ENCODE assay signal across 8 mouse cellular contexts in the genomic region with DNA sequence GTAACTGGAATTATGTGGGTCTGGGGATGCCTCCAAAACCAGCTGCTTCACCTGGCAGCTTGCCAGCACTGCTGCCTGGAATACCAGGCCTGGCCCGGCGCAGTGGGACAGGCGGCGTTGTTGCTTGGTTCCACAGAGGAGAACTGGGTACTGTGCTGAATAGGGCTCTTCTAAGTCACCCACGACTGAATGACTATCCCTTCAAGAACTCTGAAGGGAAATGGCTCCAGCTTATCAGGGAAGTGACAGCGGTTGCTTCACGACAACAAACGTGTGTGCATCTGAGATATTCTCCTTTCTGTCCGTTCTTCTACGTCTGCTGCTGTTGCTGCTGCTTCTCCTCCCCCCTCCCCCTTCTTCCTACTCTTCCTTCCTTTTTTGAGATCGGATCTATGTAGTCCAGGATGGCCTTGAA. TPM values are rescaled to one million over a fixed set of nuclear protein-coding genes. Genes with fewer than 3 reads are reported as not detected.
A peak's percentile ranks its signal among the peaks of the same experiment; 100 is the strongest.
DNase-seq lines count a peak whose midpoint lies in the region; ATAC-seq and TF ChIP-seq lines count a peak whose summit lies in the region.

No protein-coding gene starts in this region.

- no peak overlapping the region for H3K27ac ChIP-seq in lung, embryonic 16.5 days (ENCODE audit: low read length)

- no peak for TF ChIP-seq CTCF in lung, adult 2 months (IDR thresholded peaks at IDR 0.05; ENCODE audit: insufficient read depth, low read length)

- TF ChIP-seq POLR2A in lung, adult 2 months (IDR thresholded peaks at IDR 0.05; ENCODE audit: borderline replicate concordance, extremely low read depth, low read depth, low read length): no peak

- H3K36me3 ChIP-seq in lung, embryonic 16.5 days (ENCODE audit: control insufficient read depth, insufficient read depth, low read length): peaks cover 29% of the 10 kb centered on the region

- 36% methylated on average over 11 of the region's 11 CpGs for WGBS in lung, embryonic 16.5 days
- 38% methylated on average over 11 of the region's 11 CpGs for WGBS in lung, adult 2 months

- H3K4me3 ChIP-seq in lung, embryonic 16.5 days (ENCODE audit: low read length): no peak overlapping the region
- H3K4me3 ChIP-seq in lung, adult 2 months (replicated peaks; ENCODE audit: extremely low read depth, low read depth, low read length): no peak overlapping the region

- H3K9ac ChIP-seq in lung, embryonic 16.5 days (ENCODE audit: low read length): 0 out of 2 replicates have a peak overlapping the region, but pooled peaks have one; percentile 1

- no peak overlapping the region for H3K4me2 ChIP-seq in lung, embryonic 16.5 days (ENCODE audit: low read depth, low read length)

- ATAC-seq in lung, embryonic 16.5 days (ENCODE audit: low read depth): peak; percentile 77

- DNase-seq in cerebellum, postnatal 14 days: peak; percentile 43 to 56
- DNase-seq in cerebellum, adult 11-12 months: no peak
- no peak for DNase-seq in lung, adult 2 months
- peak; percentile 74 for DNase-seq in c-Kit-positive CD71-positive TER-119-positive erythroid progenitor cells, embryonic 14.5 days (ENCODE audit: low spot score)
- DNase-seq in layer of hippocampus, postnatal 10 days (ENCODE audit: low spot score in 2 of 2): peak; percentile 70
- DNase-seq in skeletal muscle tissue, adult 2 months (ENCODE audit: low read depth, low spot score): peak; percentile 48
- DNase-seq in left cerebral cortex, adult 9 months (ENCODE audit: low spot score in 2 of 2): no peak

- no peaks in the 10 kb centered on the region for H3K27me3 ChIP-seq in lung, embryonic 16.5 days (ENCODE audit: control insufficient read depth, insufficient read depth, low read depth, low read length)

- H3K9me3 ChIP-seq in lung, embryonic 16.5 days (ENCODE audit: control insufficient read depth, low read length): no peaks in the 10 kb centered on the region

- no peaks in the 10 kb centered on the region; the same call in 1 of the 2 replicates for H3K4me1 ChIP-seq in lung, embryonic 16.5 days (replicated peaks; ENCODE audit: control insufficient read depth, insufficient read depth, low read length)
- no peaks in the 10 kb centered on the region for H3K4me1 ChIP-seq in lung, adult 2 months (ENCODE audit: control insufficient read depth, insufficient read depth, low read length)

RNA-seq across cellular contexts. Expression of a gene that starts 19.4 kb away (rescaled TPM):
- 113 and 118 TPM in 2 replicates for polyA plus RNA-seq in lung, embryonic 16.5 days (2015; fragmentation: Nextera tagmentation; extraction: Ambion mirVana)
- 21.5 and 27.1 TPM in 2 replicates for polyA plus RNA-seq in lung, adult 2 months (2012; rRNA removed)
- total RNA-seq in layer of hippocampus, postnatal 10 days (2021): 100 to 1,000 TPM; 133 to 138 TPM

RNA-seq across cellular contexts. Expression of a gene that starts 19.6 kb away (rescaled TPM):
- 24.6 and 28.4 TPM in 2 replicates for polyA plus RNA-seq in lung, embryonic 16.5 days (2015; fragmentation: Nextera tagmentation; extraction: Ambion mirVana)
- 3.8 and 6.5 TPM in 2 replicates for polyA plus RNA-seq in lung, adult 2 months (2012; rRNA removed)
- total RNA-seq in layer of hippocampus, postnatal 10 days (2021): 1 to 10 TPM; 8.5 to 9.9 TPM

RNA-seq across cellular contexts. Expression of a gene that starts 45.3 kb away (rescaled TPM):
- 43.9 and 44.0 TPM in 2 replicates for polyA plus RNA-seq in lung, embryonic 16.5 days (2015; fragmentation: Nextera tagmentation; extraction: Ambion mirVana)
- 47.3 and 54.3 TPM in 2 replicates for polyA plus RNA-seq in lung, adult 2 months (2012; rRNA removed)
- 10 to 100 TPM; 32.5 to 39.0 TPM for total RNA-seq in layer of hippocampus, postnatal 10 days (2021)

RNA-seq across cellular contexts. Expression of a gene that starts 52.0 kb away (rescaled TPM):
- 22.4 and 24.9 TPM in 2 replicates for polyA plus RNA-seq in lung, embryonic 16.5 days (2015; fragmentation: Nextera tagmentation; extraction: Ambion mirVana)
- 87.2 and 115 TPM in 2 replicates for polyA plus RNA-seq in lung, adult 2 months (2012; rRNA removed)
- total RNA-seq in layer of hippocampus, postnatal 10 days (2021): 100 to 1,000 TPM; 108 to 111 TPM

Comparison
In these comparisons a context has a peak if more than half of its experiments do, and no peak if none do; other contexts are left out.
1. DNase-seq: peak in cerebellum, postnatal 14 days (2 of 2), c-Kit-positive CD71-positive TER-119-positive erythroid progenitor cells, embryonic 14.5 days (single experiment), layer of hippocampus, postnatal 10 days (2 of 2) and skeletal muscle tissue, adult 2 months (single experiment); none in cerebellum, adult 11-12 months (single experiment), lung, adult 2 months (single experiment) and left cerebral cortex, adult 9 months (0 of 2).